Mouse (Mus musculus): ENCODE results near the gene Olfr66. TPM values are rescaled to one million over a fixed set of nuclear protein-coding genes. Genes with fewer than 3 reads are reported as not detected.
A peak's percentile ranks its signal among the peaks of the same experiment; 100 is the strongest.

The Olfr66 gene
- polyA plus RNA-seq, 1 experiment, result not detected

- Histone ChIP-seq H3K27me3 (ENCODE audit: control insufficient read depth, insufficient read depth, insufficient read length) (no peaks in the 10 kb centered on the region), H3K79me2 (ENCODE audit: control insufficient read depth, insufficient read depth) (no peaks in the 10 kb centered on the region), H3K4me2 (ENCODE audit: low read depth) (no peak overlapping the region), H3K4me3 (no peak overlapping the region), H3ac (ENCODE audit: control insufficient read depth, insufficient read length) (no peak overlapping the region), H3K36me3 (ENCODE audit: control insufficient read depth, insufficient read depth) (no peaks in the 10 kb centered on the region)
- peak in 2 of 3 experiments; percentile 35 to 71 for TF ChIP-seq MYOG (IDR thresholded peaks at IDR 0.05; ENCODE audit: control insufficient read depth in 1 of 3, insufficient read depth in 1 of 3, insufficient read length in 2 of 3, low read depth in 2 of 3)
- no peak for TF ChIP-seq MAX (IDR thresholded peaks at IDR 0.05; ENCODE audit: low read depth)
- no peak for TF ChIP-seq CEBPB (IDR thresholded peaks at IDR 0.05; ENCODE audit: insufficient read depth, poor library complexity, severe bottlenecking)
- TF ChIP-seq E2F4 (IDR thresholded peaks at IDR 0.05; ENCODE audit: insufficient read depth), result no peak
- TF ChIP-seq TCF3 (IDR thresholded peaks at IDR 0.05; ENCODE audit: insufficient read length, low read depth), result peak; percentile 35
- TF ChIP-seq SRF (IDR thresholded peaks at IDR 0.05; ENCODE audit: control insufficient read depth, insufficient read length, low read depth), result no peak
- peak in 2 of 3 experiments; percentile 70 for TF ChIP-seq MYOD1 (IDR thresholded peaks at IDR 0.05; ENCODE audit: control insufficient read depth in 1 of 3, insufficient read length in 2 of 3, low read depth in 2 of 3)
- TF ChIP-seq POLR2A (IDR thresholded peaks at IDR 0.05; ENCODE audit: insufficient read length, low read depth), result no peak
- no peak for TF ChIP-seq REST (IDR thresholded peaks at IDR 0.05; ENCODE audit: insufficient read depth, insufficient read length)
- no peak for TF ChIP-seq USF1 (IDR thresholded peaks at IDR 0.05; ENCODE audit: low read depth)
- no peak for TF ChIP-seq POLR2AphosphoS2 (IDR thresholded peaks at IDR 0.05; ENCODE audit: insufficient read length, low read depth)
- peak; percentile 65 for TF ChIP-seq TCF12 (IDR thresholded peaks at IDR 0.05; ENCODE audit: insufficient read depth, poor library complexity, severe bottlenecking)
Measured at GRCm38 (mm10) chr7:103910047-103910446, 24.0 kb upstream of the Olfr66 start.

DNA sequence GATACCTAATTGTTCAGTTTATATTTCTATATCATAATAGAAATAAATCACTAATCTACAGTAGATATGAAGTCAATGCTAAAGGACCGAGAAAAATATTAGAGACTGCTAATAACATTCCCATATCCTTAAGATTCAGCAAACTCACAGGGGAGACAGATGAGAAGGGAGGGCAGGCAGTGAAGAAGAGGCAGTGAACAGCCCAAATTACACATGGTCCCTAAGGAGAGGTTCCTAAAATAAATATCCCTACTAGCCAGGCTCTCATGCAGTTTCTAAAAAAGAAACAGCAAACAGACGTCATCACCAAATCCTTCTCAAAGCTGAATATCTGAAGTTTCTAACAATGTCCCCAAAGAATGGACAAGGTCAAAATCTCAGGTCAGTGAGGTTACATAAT lies 17.1 kb upstream of the Olfr66 start, which contains the start of gene Olfr65:
Gene Olfr65 (plus strand): TSS at position 301 of the 400 bp plus-strand sequence.
- no peaks in the 10 kb centered on the region for H3K79me2 ChIP-seq (ENCODE audit: control insufficient read depth, insufficient read depth)
- H3K36me3 ChIP-seq (ENCODE audit: control insufficient read depth, insufficient read depth), result no peaks in the 10 kb centered on the region
- H3K27me3 ChIP-seq (ENCODE audit: control insufficient read depth, insufficient read depth, insufficient read length), result no peaks in the 10 kb centered on the region
- H3ac ChIP-seq (ENCODE audit: control insufficient read depth, insufficient read length), result no peak within 1 kb of the TSS
- TF ChIP-seq POLR2A (IDR thresholded peaks at IDR 0.05; ENCODE audit: insufficient read length, low read depth) (no peak), REST (IDR thresholded peaks at IDR 0.05; ENCODE audit: insufficient read depth, insufficient read length) (no peak)
- H3K4me2 ChIP-seq (ENCODE audit: low read depth), result no peak within 1 kb of the TSS
- H3K4me3 ChIP-seq, result no peak within 1 kb of the TSS

GRCm38 (mm10) chr7:103894385-103894784 lies 8.3 kb upstream of the Olfr66 start, which contains the start of gene Olfr64:
Gene Olfr64, minus strand, starts transcription at chr7:103894485.
- H3K36me3 ChIP-seq (ENCODE audit: control insufficient read depth, insufficient read depth), result no peaks in the 10 kb centered on the region
- no peaks in the 10 kb centered on the region for H3K27me3 ChIP-seq (ENCODE audit: control insufficient read depth, insufficient read depth, insufficient read length)
- H3K4me2 ChIP-seq (ENCODE audit: low read depth), result no peak within 1 kb of the TSS
- H3K4me3 ChIP-seq, result no peak within 1 kb of the TSS
- no peaks in the 10 kb centered on the region for H3K79me2 ChIP-seq (ENCODE audit: control insufficient read depth, insufficient read depth)
- TF ChIP-seq USF1 (IDR thresholded peaks at IDR 0.05; ENCODE audit: low read depth) (no peak), MYOD1 (IDR thresholded peaks at IDR 0.05; ENCODE audit: control insufficient read depth in 1 of 3, insufficient read length in 2 of 3, low read depth in 2 of 3) (no peak), POLR2A (IDR thresholded peaks at IDR 0.05; ENCODE audit: insufficient read length, low read depth) (no peak), POLR2AphosphoS2 (IDR thresholded peaks at IDR 0.05; ENCODE audit: insufficient read length, low read depth) (no peak)
- no peak within 1 kb of the TSS for H3ac ChIP-seq (ENCODE audit: control insufficient read depth, insufficient read length)

GRCm38 (mm10) chr7:103877093-103877492 lies 9.0 kb downstream of the Olfr66 start:
- H3K36me3 ChIP-seq (ENCODE audit: control insufficient read depth, insufficient read depth), result no peaks in the 10 kb centered on the region
- TF ChIP-seq CEBPB (IDR thresholded peaks at IDR 0.05; ENCODE audit: insufficient read depth, poor library complexity, severe bottlenecking) (no peak), POLR2A (IDR thresholded peaks at IDR 0.05; ENCODE audit: insufficient read length, low read depth) (no peak), MYOG (IDR thresholded peaks at IDR 0.05; ENCODE audit: control insufficient read depth in 1 of 3, insufficient read depth in 1 of 3, insufficient read length in 2 of 3, low read depth in 2 of 3) (no peak), POLR2AphosphoS2 (IDR thresholded peaks at IDR 0.05; ENCODE audit: insufficient read length, low read depth) (no peak)
- H3K4me3 ChIP-seq, result no peak overlapping the region
- H3K27me3 ChIP-seq (ENCODE audit: control insufficient read depth, insufficient read depth, insufficient read length), result no peaks in the 10 kb centered on the region
- H3ac ChIP-seq (ENCODE audit: control insufficient read depth, insufficient read length), result no peak overlapping the region
- no peak overlapping the region for H3K4me2 ChIP-seq (ENCODE audit: low read depth)
- H3K79me2 ChIP-seq (ENCODE audit: control insufficient read depth, insufficient read depth), result no peaks in the 10 kb centered on the region

DNA sequence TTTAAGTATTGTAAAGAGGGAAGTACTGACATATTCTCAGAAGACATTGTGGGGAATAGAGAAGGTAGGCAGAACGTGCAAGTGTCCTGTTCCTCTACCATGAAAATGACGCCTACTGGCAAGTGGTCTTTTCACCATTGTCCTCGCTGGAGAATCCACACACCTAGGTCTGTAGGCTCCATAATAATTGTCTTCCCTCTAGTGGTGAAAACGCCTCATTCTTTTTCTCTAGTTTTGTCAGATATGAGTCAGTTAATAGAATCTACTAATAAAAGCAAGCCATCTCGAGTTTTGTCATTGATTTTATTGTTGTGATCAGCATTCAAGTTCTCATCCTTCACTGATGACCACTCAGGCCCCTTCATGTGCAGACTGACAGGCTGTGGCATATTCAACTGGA lies 11.6 kb downstream of the Olfr66 start:
- Histone ChIP-seq H3K4me3 (no peak overlapping the region), H3K79me2 (ENCODE audit: control insufficient read depth, insufficient read depth) (no peaks in the 10 kb centered on the region), H3K36me3 (ENCODE audit: control insufficient read depth, insufficient read depth) (no peaks in the 10 kb centered on the region), H3K27me3 (ENCODE audit: control insufficient read depth, insufficient read depth, insufficient read length) (no peaks in the 10 kb centered on the region), H3K4me2 (ENCODE audit: low read depth) (no peak overlapping the region), H3ac (ENCODE audit: control insufficient read depth, insufficient read length) (no peak overlapping the region)
- TF ChIP-seq TCF12 (IDR thresholded peaks at IDR 0.05; ENCODE audit: insufficient read depth, poor library complexity, severe bottlenecking), result no peak
- no peak for TF ChIP-seq MYOG (IDR thresholded peaks at IDR 0.05; ENCODE audit: control insufficient read depth in 1 of 3, insufficient read depth in 1 of 3, insufficient read length in 2 of 3, low read depth in 2 of 3)
- no peak for TF ChIP-seq POLR2AphosphoS2 (IDR thresholded peaks at IDR 0.05; ENCODE audit: insufficient read length, low read depth)
- TF ChIP-seq SRF (IDR thresholded peaks at IDR 0.05; ENCODE audit: control insufficient read depth, insufficient read length, low read depth), result no peak
- TF ChIP-seq USF1 (IDR thresholded peaks at IDR 0.05; ENCODE audit: low read depth), result no peak
- no peak for TF ChIP-seq REST (IDR thresholded peaks at IDR 0.05; ENCODE audit: insufficient read depth, insufficient read length)
- no peak for TF ChIP-seq TCF3 (IDR thresholded peaks at IDR 0.05; ENCODE audit: insufficient read length, low read depth)
- no peak for TF ChIP-seq MYOD1 (IDR thresholded peaks at IDR 0.05; ENCODE audit: control insufficient read depth in 1 of 3, insufficient read length in 2 of 3, low read depth in 2 of 3)
- no peak for TF ChIP-seq POLR2A (IDR thresholded peaks at IDR 0.05; ENCODE audit: insufficient read length, low read depth)
- TF ChIP-seq CEBPB (IDR thresholded peaks at IDR 0.05; ENCODE audit: insufficient read depth, poor library complexity, severe bottlenecking), result no peak
- TF ChIP-seq E2F4 (IDR thresholded peaks at IDR 0.05; ENCODE audit: insufficient read depth), result no peak
- TF ChIP-seq MAX (IDR thresholded peaks at IDR 0.05; ENCODE audit: low read depth), result no peak

All from myocyte (in vitro differentiated cells).